Mouse (Mus musculus) hindbrain, postnatal 0 days (tissue): ENCODE data around the gene Col15a1. TPM values are rescaled to one million over a fixed set of nuclear protein-coding genes. Genes with fewer than 3 reads are reported as not detected.

Experiments used
- ATAC-seq: fragments of 200-750 bp; cut with Nextera tagmentation; 2 replicates; pipeline ENCODE4 v1.8.0; 2017; ENCODE audit warnings: mild to moderate bottlenecking, moderate TSS enrichment, moderate library complexity
- DNase-seq: peaks from one replicate; pipeline ENCODE4 v3.0.0-alpha.2; 2015; ENCODE audit warnings: low spot score
- H3K27ac ChIP-seq: fragments of 300-500 bp; sonication (generic); 2 replicates; pipeline ENCODE4 v1.5.1; 2014; ENCODE audit warnings: mild to moderate bottlenecking
- H3K27me3 ChIP-seq: fragments of 300-500 bp; sonication (generic); 2 replicates; pipeline ENCODE4 v1.6.1; 2014; ENCODE audit warnings: low read length, mixed read lengths; ENCODE audit not compliant: insufficient read depth
- H3K36me3 ChIP-seq: fragments of 300-500 bp; sonication (generic); 2 replicates; pipeline ENCODE4 v1.6.1; 2014; ENCODE audit warnings: low read length, mixed read lengths; ENCODE audit not compliant: insufficient read depth
- H3K4me1 ChIP-seq: fragments of 300-500 bp; sonication (generic); 2 replicates; pipeline ENCODE4 v1.6.1; 2014; ENCODE audit warnings: antibody characterized with exemption, low read length, mixed read lengths; ENCODE audit not compliant: insufficient read depth
- H3K4me2 ChIP-seq: fragments of 300-500 bp; sonication (generic); 2 replicates; pipeline ENCODE4 v1.6.1; 2014; ENCODE audit warnings: low read depth, mild to moderate bottlenecking, low read length, moderate library complexity, mixed read lengths
- H3K4me3 ChIP-seq: fragments of 300-500 bp; sonication (generic); 2 replicates; pipeline ENCODE4 v1.5.1; 2014; ENCODE audit warnings: low read length
- H3K9ac ChIP-seq: fragments of 300-500 bp; sonication (generic); replicated peaks from 2 replicates; pipeline ENCODE4 v1.6.1; 2014; ENCODE audit warnings: mild to moderate bottlenecking, low read length, moderate library complexity, mixed read lengths
- H3K9me3 ChIP-seq: fragments of 300-500 bp; sonication (generic); 2 replicates; pipeline ENCODE4 v1.6.1; 2016; ENCODE audit warnings: low read length, mixed read lengths
- CTCF ChIP-seq: IDR thresholded peaks from 2 replicates; pipeline ENCODE4 v1.5.1; 2016; ENCODE audit warnings: antibody characterized with exemption, control low read depth, low read depth
- WGBS: fragments of 180-500 bp; shearing (Covaris S2); extraction: QIAGEN DNeasy Blood & Tissue Kit; methylation state at CpG from one replicate; pipeline ENCODE4 v1.1.7; 2014; 5-methylcytosine and 5-hydroxymethylcytosine counted together
- polyA plus RNA-seq: library from polyadenylated mRNA; unstranded; fragments of >200 nt; fragmentation: Nextera tagmentation; extraction: Ambion mirVana; gene quantifications from 2 replicates; pipeline ENCODE4 v1.2.1, GENCODE M21; 2015
- total RNA-seq: library from RNA; depleted of rRNA; stranded (reverse); fragments of >200 nt; gene quantifications from 2 replicates; pipeline ENCODE4 v1.2.3, GENCODE M21; 2014

Gene Col15a1
- total and polyA plus RNA-seq, 2 experiments from 2014 or later, result 3.7 to 13.7 TPM

- Histone ChIP-seq H3K9me3 (no peaks in the 10 kb centered on the region), H3K36me3 (no peaks in the 10 kb centered on the region), H3K27ac (no peak overlapping the region), H3K4me3 (no peak overlapping the region), H3K4me1 (no peaks in the 10 kb centered on the region), H3K4me2 (no peak overlapping the region), H3K9ac (no peak overlapping the region), H3K27me3 (no peaks in the 10 kb centered on the region)
- ATAC-seq, result no peak
- 50% methylated on average over 1 of the region's 1 CpGs for WGBS
- no peak for TF ChIP-seq CTCF
- no peak for DNase-seq
Measured at GRCm38 (mm10) chr4:47324206-47324605, 116.2 kb downstream of the Col15a1 start.

DNA sequence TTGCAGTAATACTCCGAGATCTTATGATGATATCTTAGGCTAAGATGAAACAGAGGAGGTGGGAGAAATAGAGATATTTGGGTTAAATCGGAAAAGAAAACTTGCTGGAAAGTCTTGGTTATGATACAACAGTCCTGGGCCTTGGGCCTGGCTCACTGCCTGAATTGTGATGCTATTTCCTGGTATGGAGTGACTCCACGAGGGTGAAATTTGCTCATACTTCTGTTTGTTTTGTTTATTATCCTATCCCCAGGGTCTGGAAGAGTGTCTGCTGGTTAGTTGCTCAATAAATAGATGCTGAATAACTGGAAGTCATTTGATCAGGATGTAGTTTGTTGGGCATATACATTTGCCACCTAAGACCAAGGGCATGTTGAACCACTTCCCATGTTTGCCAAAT is 119.8 kb downstream of the Col15a1 start:
- Histone ChIP-seq H3K4me3 (no peak overlapping the region), H3K4me2 (no peak overlapping the region), H3K4me1 (no peaks in the 10 kb centered on the region), H3K27ac (no peak overlapping the region), H3K27me3 (no peaks in the 10 kb centered on the region), H3K9ac (no peak overlapping the region), H3K36me3 (no peaks in the 10 kb centered on the region), H3K9me3 (no peaks in the 10 kb centered on the region)
- DNase-seq (no peak), ATAC-seq (no peak)
- 90% methylated on average over 3 of the region's 3 CpGs for WGBS
- TF ChIP-seq CTCF, result no peak

DNA sequence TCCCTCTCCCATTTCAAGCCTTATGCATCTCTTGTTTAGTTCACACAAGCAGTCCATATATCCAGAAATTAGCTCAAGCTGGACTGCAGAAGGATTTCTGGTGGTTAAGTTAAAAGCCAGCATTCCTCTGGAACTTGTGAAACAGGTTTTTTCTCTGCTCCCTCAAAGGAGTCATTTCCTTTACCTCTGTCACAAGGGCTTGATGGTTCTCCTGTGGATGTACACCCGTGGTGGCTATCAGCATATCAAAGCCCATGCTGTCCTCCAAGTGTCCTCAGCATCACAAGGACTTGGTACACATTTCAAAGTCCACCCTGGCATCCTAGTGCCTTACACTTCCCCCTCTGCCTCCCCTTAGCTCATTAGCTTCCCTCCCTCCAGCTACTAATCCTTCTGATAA is 121.3 kb downstream of the Col15a1 start:
- TF ChIP-seq CTCF, result no peak
- no peaks in the 10 kb centered on the region for H3K36me3 ChIP-seq
- DNase-seq (no peak), ATAC-seq (no peak)
- H3K4me1 ChIP-seq, result no peaks in the 10 kb centered on the region
- WGBS, result 11% methylated on average over 1 of the region's 1 CpGs
- H3K27ac ChIP-seq, result no peak overlapping the region
- no peaks in the 10 kb centered on the region for H3K9me3 ChIP-seq
- H3K27me3 ChIP-seq, result no peaks in the 10 kb centered on the region
- no peak overlapping the region for H3K9ac ChIP-seq
- no peak overlapping the region for H3K4me3 ChIP-seq
- no peak overlapping the region for H3K4me2 ChIP-seq

DNA sequence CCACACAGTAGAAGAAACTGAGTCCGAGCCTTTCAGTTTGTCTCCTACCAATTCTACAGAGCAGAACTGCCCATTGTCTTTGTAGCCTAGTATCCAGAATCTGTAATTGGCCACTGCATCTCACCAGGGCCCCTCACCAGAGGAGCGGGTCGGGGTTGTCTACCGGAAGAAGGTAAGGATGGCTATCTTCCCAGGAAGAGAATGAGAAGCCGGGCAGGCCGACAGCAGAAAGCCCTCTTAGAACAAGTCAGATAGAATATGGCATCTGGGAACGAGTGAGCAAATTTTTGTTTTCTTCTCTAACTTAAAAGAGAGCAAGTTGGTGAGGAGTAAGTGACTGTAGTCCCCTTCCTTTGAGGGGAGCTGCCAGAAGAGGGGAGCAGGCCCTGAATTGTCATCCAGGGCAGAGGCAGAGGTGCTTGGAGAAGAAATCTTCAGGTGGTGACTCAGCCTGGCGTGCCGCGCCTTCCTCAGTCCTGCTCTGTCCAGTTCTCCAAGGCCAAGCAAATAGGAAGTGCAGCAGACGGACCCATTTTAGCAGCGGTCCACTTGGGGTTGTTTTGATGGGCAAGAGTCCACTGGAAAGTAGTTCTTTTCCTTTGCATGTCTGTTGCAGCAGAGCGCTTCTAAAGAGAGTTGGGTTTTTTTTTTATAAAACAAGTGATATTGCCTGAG is 122.6 kb downstream of the Col15a1 start:
- H3K27ac ChIP-seq, result no peak overlapping the region
- DNase-seq, result no peak
- H3K9me3 ChIP-seq, result no peaks in the 10 kb centered on the region
- no peaks in the 10 kb centered on the region for H3K4me1 ChIP-seq
- H3K4me2 ChIP-seq, result no peak overlapping the region
- no peak for TF ChIP-seq CTCF
- H3K36me3 ChIP-seq, result no peaks in the 10 kb centered on the region
- H3K4me3 ChIP-seq, result no peak overlapping the region
- no peaks in the 10 kb centered on the region for H3K27me3 ChIP-seq
- no peak overlapping the region for H3K9ac ChIP-seq
- ATAC-seq, result no peak
- 91% methylated on average over 13 of the region's 13 CpGs for WGBS

- Histone ChIP-seq H3K36me3 (no peaks in the 10 kb centered on the region), H3K9ac (no peak overlapping the region), H3K9me3 (no peaks in the 10 kb centered on the region), H3K4me1 (no peaks in the 10 kb centered on the region), H3K27ac (no peak overlapping the region), H3K27me3 (no peaks in the 10 kb centered on the region), H3K4me2 (no peak overlapping the region), H3K4me3 (no peak overlapping the region)
- DNase-seq (no peak), ATAC-seq (no peak)
- TF ChIP-seq CTCF, result no peak
- WGBS, result 82% methylated on average over 6 of the region's 6 CpGs
Measured at GRCm38 (mm10) chr4:47332812-47333343, 124.9 kb downstream of the Col15a1 start.

GRCm38 (mm10) chr4:47333541-47333940 is 125.6 kb downstream of the Col15a1 start:
- H3K27ac ChIP-seq, result no peak overlapping the region
- TF ChIP-seq CTCF, result no peak
- DNase-seq, result no peak
- no peaks in the 10 kb centered on the region for H3K9me3 ChIP-seq
- H3K27me3 ChIP-seq, result no peaks in the 10 kb centered on the region
- H3K9ac ChIP-seq, result no peak overlapping the region
- H3K36me3 ChIP-seq, result no peaks in the 10 kb centered on the region
- WGBS, result 90% methylated on average over 3 of the region's 3 CpGs
- H3K4me1 ChIP-seq, result no peaks in the 10 kb centered on the region
- ATAC-seq, result no peak
- no peak overlapping the region for H3K4me2 ChIP-seq
- no peak overlapping the region for H3K4me3 ChIP-seq

- no peak overlapping the region for H3K9ac ChIP-seq
- WGBS, result 80% methylated on average over 3 of the region's 3 CpGs
- no peaks in the 10 kb centered on the region for H3K36me3 ChIP-seq
- no peak for TF ChIP-seq CTCF
- H3K27me3 ChIP-seq, result no peaks in the 10 kb centered on the region
- H3K4me3 ChIP-seq, result no peak overlapping the region
- DNase-seq, result no peak
- no peak overlapping the region for H3K27ac ChIP-seq
- no peaks in the 10 kb centered on the region for H3K9me3 ChIP-seq
- H3K4me2 ChIP-seq, result no peak overlapping the region
- ATAC-seq, result no peak
- H3K4me1 ChIP-seq, result no peaks in the 10 kb centered on the region
Measured at GRCm38 (mm10) chr4:47336941-47337600, 129.1 kb downstream of the Col15a1 start.
